Mouse (Mus musculus) midbrain, embryonic 11.5 days (tissue): Measurements from ENCODE around the gene Tmem269. TPM values are rescaled to one million over a fixed set of nuclear protein-coding genes. Genes with fewer than 3 reads are reported as not detected.
A peak's percentile ranks its signal among the peaks of the same experiment; 100 is the strongest.

Experiments
- ATAC-seq: fragments of 200-750 bp; cut with Nextera tagmentation; 2 replicates; pipeline ENCODE4 v1.8.0; 2017; ENCODE audit warnings: moderate TSS enrichment, moderate library complexity; ENCODE audit not compliant: low FRiP score
- DNase-seq: peaks from one replicate; pipeline ENCODE4 v3.0.0; 2015; ENCODE audit warnings: low spot score; ENCODE audit errors: missing footprints
- H3K27ac ChIP-seq: fragments of 300-500 bp; sonication (generic); 2 replicates; pipeline ENCODE4 v1.5.1; 2014; ENCODE audit warnings: low read depth, low read length
- H3K27me3 ChIP-seq: fragments of 300-500 bp; sonication (generic); 2 replicates; pipeline ENCODE4 v1.6.1; 2014; ENCODE audit warnings: mild to moderate bottlenecking, low read length, moderate library complexity, mixed read lengths; ENCODE audit not compliant: control insufficient read depth, insufficient read depth
- H3K36me3 ChIP-seq: fragments of 300-500 bp; sonication (generic); 2 replicates; pipeline ENCODE4 v1.6.1; 2014; ENCODE audit warnings: mild to moderate bottlenecking, low read length, moderate library complexity, mixed read lengths; ENCODE audit not compliant: control insufficient read depth, insufficient read depth
- H3K4me1 ChIP-seq: fragments of 300-500 bp; sonication (generic); 2 replicates; pipeline ENCODE4 v1.6.1; 2014; ENCODE audit warnings: low read length; ENCODE audit not compliant: control insufficient read depth, insufficient read depth
- H3K4me2 ChIP-seq: fragments of 300-500 bp; sonication (generic); 2 replicates; pipeline ENCODE4 v1.6.1; 2014; ENCODE audit warnings: mild to moderate bottlenecking, moderate library complexity
- H3K4me3 ChIP-seq: fragments of 300-500 bp; sonication (generic); 2 replicates; pipeline ENCODE4 v1.5.1; 2014; ENCODE audit warnings: low read depth, low read length
- H3K9ac ChIP-seq: fragments of 300-500 bp; sonication (generic); 2 replicates; pipeline ENCODE4 v1.6.1; 2014; ENCODE audit warnings: low read length
- H3K9me3 ChIP-seq: fragments of 300-500 bp; sonication (generic); 2 replicates; pipeline ENCODE4 v1.6.1; 2016; ENCODE audit warnings: low read length; ENCODE audit not compliant: control insufficient read depth
- WGBS: fragments of 180-500 bp; shearing (Covaris S2); extraction: QIAGEN DNeasy Blood & Tissue Kit; methylation state at CpG from one replicate; pipeline ENCODE4 v1.1.7; 2014; 5-methylcytosine and 5-hydroxymethylcytosine counted together
- polyA plus RNA-seq: library from polyadenylated mRNA; unstranded; fragments of >200 nt; fragmentation: Nextera tagmentation; extraction: Ambion mirVana; gene quantifications from 2 replicates; pipeline ENCODE4 v1.2.1, GENCODE M21; 2014

Tmem269 gene
- polyA plus RNA-seq, 1 experiment from 2014 or later, result 0.31 TPM

DNA sequence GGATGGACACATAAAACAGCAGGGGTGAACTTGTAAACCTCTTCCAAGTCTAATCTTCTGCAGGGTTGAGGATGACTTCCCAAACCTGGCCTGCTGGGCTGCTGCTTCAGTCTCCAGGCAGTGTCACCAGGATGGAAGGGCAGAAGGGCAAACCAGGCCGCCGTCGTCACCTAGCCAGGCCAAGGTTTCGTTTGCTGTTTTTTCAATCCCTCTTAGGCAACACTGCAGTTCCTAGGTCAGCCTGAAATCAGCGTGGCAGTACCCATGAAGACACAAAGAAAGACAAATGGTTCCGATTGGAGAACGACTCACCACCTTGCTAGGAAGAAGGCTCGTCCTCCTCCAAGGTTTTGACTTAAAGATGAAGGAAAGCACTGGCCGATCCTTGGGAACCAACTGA is 7.7 kb upstream of the Tmem269 start:
- 91% methylated on average over 9 of the region's 9 CpGs for WGBS
- Histone ChIP-seq H3K27ac (no peak overlapping the region), H3K27me3 (no peaks in the 10 kb centered on the region), H3K36me3 (peaks cover 9% of the 10 kb centered on the region; the same call in 1 of the 2 replicates), H3K9ac (no peak overlapping the region), H3K9me3 (no peaks in the 10 kb centered on the region), H3K4me2 (no peak overlapping the region), H3K4me3 (no peak overlapping the region), H3K4me1 (no peaks in the 10 kb centered on the region)
- no peak for ATAC-seq
- no peak for DNase-seq

DNA sequence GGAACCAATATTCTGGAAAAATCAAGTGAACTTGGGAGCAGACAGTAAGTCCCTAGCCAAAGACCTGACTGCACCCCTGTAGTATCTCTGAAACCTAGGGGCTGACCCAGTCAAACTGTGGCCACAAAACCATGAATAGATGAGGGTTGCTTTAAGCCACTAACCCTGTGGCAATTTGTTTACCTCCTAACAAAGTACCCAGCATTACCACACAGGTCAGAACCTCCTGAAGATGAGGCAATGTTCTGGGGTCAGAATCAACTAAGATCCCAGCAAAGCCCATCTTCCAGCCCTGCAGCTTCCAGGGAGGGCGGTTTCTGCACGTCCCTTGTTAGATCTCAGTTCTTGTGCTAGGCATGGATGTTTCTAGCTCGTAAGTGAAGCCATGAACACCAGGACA is 6.5 kb upstream of the Tmem269 start:
- no peak for ATAC-seq
- H3K36me3 ChIP-seq, result peaks cover 9% of the 10 kb centered on the region; the same call in 1 of the 2 replicates
- H3K27me3 ChIP-seq, result no peaks in the 10 kb centered on the region
- H3K9ac ChIP-seq, result no peak overlapping the region
- H3K27ac ChIP-seq, result no peak overlapping the region
- 92% methylated on average over 3 of the region's 3 CpGs for WGBS
- no peaks in the 10 kb centered on the region for H3K4me1 ChIP-seq
- H3K9me3 ChIP-seq, result no peaks in the 10 kb centered on the region
- no peak overlapping the region for H3K4me3 ChIP-seq
- H3K4me2 ChIP-seq, result no peak overlapping the region
- no peak for DNase-seq

DNA sequence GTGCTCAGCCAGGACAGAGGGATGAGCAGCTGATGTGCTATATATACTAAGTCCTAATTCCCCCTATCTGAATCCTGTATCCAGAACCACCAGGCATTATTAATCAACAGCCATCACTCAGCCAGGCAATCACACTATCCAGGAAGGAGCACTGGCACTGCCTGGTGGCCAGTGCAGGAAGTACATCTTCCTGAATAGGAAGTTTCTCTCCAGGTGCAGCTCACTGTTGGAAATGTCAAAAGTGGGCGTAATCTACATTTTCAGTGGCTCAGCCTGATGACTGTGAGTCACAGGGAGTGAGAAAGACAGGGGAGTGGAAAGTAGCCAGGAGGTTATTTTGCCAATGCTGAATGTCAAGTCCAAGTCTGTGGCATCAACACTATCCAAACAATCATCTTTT is 5.7 kb upstream of the Tmem269 start:
- DNase-seq (peak; percentile 90), ATAC-seq (peak; percentile 49; the same call in 1 of the 2 replicates)
- H3K27ac ChIP-seq, result no peak overlapping the region
- 90% methylated on average over 1 of the region's 1 CpGs for WGBS
- H3K9ac ChIP-seq, result no peak overlapping the region
- no peaks in the 10 kb centered on the region for H3K9me3 ChIP-seq
- H3K36me3 ChIP-seq, result peaks cover 9% of the 10 kb centered on the region; the same call in 1 of the 2 replicates
- no peak overlapping the region for H3K4me3 ChIP-seq
- no peaks in the 10 kb centered on the region for H3K4me1 ChIP-seq
- H3K27me3 ChIP-seq, result no peaks in the 10 kb centered on the region
- no peak overlapping the region for H3K4me2 ChIP-seq

DNA sequence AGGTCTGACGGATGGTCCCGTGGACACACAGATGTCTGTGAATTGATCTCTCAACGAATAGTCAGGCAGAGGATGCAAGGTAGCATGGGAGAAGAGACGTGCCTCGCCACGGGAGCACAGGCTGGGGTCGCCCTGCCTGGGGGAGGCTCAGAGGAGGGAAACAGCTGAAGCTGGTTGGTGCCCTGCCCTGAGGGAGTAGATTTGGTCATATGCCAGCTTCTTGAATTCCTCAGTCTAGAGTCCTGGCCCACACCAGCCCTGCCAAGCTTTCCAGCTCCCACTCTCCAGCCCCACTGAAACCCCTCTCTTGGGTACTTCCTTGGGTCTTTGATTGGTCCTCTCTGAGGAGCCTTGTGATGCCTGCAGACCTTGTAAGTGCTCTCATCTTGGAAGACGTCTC is 1.4 kb downstream of the Tmem269 start:
- Histone ChIP-seq H3K4me2 (no peak overlapping the region), H3K27ac (no peak overlapping the region), H3K4me3 (no peak overlapping the region), H3K9ac (no peak overlapping the region), H3K9me3 (no peaks in the 10 kb centered on the region), H3K4me1 (0 out of 2 replicates have a peak, but pooled peaks cover 2% of the 10 kb centered on the region), H3K36me3 (no peaks in the 10 kb centered on the region), H3K27me3 (no peaks in the 10 kb centered on the region)
- ATAC-seq (no peak), DNase-seq (no peak)
- WGBS, result 78% methylated on average over 8 of the region's 8 CpGs

DNA sequence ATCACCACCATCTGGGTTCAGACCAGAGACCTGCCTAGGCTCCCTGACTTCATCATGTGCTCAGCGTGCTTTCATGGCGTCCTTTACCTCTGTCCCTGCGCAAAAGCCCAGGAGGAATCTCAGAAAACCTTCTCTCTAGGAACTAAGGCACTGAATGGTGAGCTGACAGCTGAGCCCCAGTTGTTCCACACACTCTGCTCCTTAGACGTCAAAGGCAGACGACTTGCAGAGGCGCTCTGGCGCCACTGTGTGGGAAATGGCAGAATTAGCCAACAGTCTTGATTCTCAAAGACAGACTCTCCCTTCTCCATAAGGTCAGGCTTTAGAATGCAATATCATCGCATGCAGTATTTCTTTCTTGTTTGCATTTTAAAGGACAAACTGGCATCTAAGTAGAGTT is 13.3 kb downstream of the Tmem269 start:
- Histone ChIP-seq H3K27me3 (no peaks in the 10 kb centered on the region), H3K27ac (no peak overlapping the region), H3K9ac (no peak overlapping the region), H3K4me2 (no peak overlapping the region), H3K4me3 (no peak overlapping the region), H3K4me1 (no peaks in the 10 kb centered on the region), H3K36me3 (no peaks in the 10 kb centered on the region), H3K9me3 (no peaks in the 10 kb centered on the region)
- ATAC-seq (peak; percentile 59), DNase-seq (peak; percentile 94)
- 17% methylated on average over 8 of the region's 8 CpGs for WGBS

DNA sequence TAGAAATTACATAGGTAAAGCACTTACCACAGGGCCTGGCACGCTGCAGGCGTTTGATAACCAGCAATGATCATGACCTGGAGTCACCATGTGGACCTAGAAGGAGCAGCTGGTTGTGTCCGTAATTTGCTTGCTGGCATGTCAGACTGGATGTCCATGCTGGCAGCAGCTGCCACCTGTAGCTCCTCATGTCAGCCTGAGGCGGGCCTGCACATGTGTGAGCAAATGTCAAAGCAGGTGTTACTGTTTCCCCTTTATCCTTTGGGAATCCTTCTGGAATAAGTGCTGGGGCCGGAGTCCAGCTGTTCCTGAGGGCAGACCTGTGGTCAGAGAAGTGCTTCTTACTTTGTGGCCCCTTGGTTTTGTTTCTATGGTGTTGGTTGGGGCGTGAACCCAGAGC is 19.9 kb downstream of the Tmem269 start:
- Histone ChIP-seq H3K27me3 (no peaks in the 10 kb centered on the region), H3K4me1 (peaks cover 11% of the 10 kb centered on the region), H3K9me3 (no peaks in the 10 kb centered on the region), H3K9ac (no peak overlapping the region), H3K4me3 (no peak overlapping the region), H3K36me3 (no peaks in the 10 kb centered on the region), H3K4me2 (no peak overlapping the region), H3K27ac (no peak overlapping the region)
- ATAC-seq, result no peak
- no peak for DNase-seq
- WGBS, result 92% methylated on average over 6 of the region's 6 CpGs

DNA sequence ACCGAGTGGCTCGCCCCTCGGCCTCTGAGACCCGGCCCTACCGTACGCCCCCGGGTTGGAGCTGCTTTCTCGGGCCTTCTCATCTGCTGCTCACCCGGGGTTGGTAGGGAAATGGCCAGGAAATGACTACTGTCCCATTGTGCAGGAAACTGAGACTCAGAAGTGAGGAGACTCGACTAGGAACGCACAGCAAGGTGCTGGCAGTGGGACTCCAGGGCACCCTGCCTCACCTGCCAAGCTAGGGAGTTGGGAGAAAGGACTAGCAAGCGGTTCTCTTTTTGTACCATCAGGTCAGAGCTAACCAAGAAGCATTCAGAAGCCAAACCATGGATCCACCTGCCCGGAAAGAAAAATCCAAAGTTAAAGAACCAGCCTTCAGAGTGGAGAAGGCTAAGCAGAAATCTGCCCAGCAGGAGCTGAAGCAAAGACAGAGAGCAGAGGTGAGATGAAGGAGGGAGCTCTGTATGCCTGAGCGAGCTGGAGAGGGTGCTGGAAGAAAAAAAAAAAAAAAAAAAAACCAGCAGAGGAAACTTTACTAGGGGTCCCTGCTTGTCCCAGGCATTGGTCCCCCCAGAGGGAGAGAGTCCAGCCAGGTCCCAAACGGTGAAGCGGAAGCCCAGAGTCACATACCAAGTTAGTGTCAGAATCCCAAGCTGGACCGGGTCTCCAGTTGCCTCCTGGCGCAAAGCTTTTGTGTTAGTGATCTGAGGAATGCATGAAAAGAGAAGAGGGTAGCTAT is 22.3 kb downstream of the Tmem269 start:
- Histone ChIP-seq H3K4me3 (peak overlapping the region; percentile 81), H3K4me2 (peak overlapping the region; percentile 72), H3K27ac (peak overlapping the region; percentile 40; the same call in 1 of the 2 replicates), H3K36me3 (no peaks in the 10 kb centered on the region), H3K9ac (peak overlapping the region; percentile 84), H3K27me3 (no peaks in the 10 kb centered on the region), H3K9me3 (no peaks in the 10 kb centered on the region), H3K4me1 (peaks cover 11% of the 10 kb centered on the region)
- 7% methylated on average over 18 of the region's 18 CpGs for WGBS
- ATAC-seq (no peak; the same call in 1 of the 2 replicates), DNase-seq (peak; percentile 89)

DNA sequence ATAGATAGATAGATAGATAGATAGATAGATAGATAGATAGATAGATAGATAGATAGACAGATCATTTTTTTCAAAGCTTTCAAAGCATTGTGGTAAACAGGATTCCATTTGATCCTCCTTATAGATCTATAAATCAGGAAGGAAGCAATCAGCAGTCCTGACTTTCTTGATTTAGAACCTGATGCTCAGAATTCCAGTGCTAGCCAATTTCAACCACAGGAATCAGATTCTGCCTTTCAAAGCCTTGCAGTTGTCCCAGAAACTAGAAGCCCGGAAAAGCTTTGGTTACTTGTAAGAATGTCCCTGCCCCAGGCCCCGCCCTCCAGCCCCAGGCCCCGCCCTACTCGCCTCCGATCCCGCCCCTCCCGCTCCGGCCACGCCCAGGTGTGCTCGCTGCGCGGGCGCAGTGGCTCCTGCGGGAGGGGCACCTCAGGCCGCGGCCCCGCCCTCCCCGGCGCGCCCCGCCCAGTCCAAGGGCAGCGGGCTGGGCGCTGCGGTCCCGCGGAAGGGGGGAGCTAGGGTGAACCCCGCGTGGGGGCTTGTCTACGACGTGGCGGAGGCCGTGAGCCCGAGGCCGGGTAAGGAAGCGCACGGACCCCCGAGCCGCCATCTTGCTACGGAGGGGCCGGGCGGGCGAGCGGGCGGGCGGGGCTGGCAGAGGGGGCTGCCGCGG is 23.0 kb downstream of the Tmem269 start, which contains the start of gene Svbp:
Gene Svbp (plus strand): TSS at position 398 of the 673 bp plus-strand sequence.
- Histone ChIP-seq H3K4me3 (peak within 1 kb of the TSS; percentile 81), H3K4me1 (peaks cover 11% of the 10 kb centered on the region), H3K4me2 (peak within 1 kb of the TSS; percentile 72), H3K9ac (peak within 1 kb of the TSS; percentile 84), H3K9me3 (no peaks in the 10 kb centered on the region), H3K27ac (peak within 1 kb of the TSS; percentile 40; the same call in 1 of the 2 replicates), H3K27me3 (no peaks in the 10 kb centered on the region), H3K36me3 (no peaks in the 10 kb centered on the region)
- WGBS, result under 1% methylated on average over 47 of the region's 47 CpGs
- ATAC-seq, result peak; percentile 93
- DNase-seq, result peak; percentile 99

DNA sequence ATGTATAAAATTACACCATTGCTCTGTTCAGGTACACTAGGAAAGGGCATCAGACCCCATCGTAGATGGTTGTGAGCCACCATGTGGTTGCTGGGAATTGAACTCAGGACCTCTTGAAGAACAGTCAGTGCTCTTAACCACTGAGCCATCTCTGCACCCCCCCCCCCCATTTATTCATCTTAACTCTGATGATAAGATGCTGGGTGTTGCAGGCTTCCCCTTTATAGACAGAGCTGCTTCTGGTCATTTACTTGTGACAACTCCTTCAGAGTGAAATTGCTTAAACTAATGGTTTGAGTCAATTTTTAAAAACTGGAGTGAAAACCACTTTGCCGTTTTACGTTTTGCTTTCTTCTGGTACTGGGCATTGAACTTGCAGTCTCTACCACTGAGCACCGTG is 25.3 kb downstream of the Tmem269 start:
- Histone ChIP-seq H3K4me3 (no peak overlapping the region), H3K9ac (no peak overlapping the region), H3K9me3 (no peaks in the 10 kb centered on the region), H3K27me3 (no peaks in the 10 kb centered on the region), H3K4me1 (peaks cover 11% of the 10 kb centered on the region), H3K36me3 (no peaks in the 10 kb centered on the region), H3K27ac (no peak overlapping the region), H3K4me2 (no peak overlapping the region)
- DNase-seq (no peak), ATAC-seq (no peak)
- 87% methylated on average over 4 of the region's 4 CpGs for WGBS
